In genomic region chr7:28867508-28868340, GRCm38 (mm10) we compare ENCODE assay signal across 8 mouse cellular contexts. TPM values are rescaled to one million over a fixed set of nuclear protein-coding genes. Genes with fewer than 3 reads are reported as not detected.
A peak's percentile ranks its signal among the peaks of the same experiment; 100 is the strongest.
DNase-seq lines count a peak whose midpoint lies in the region; ATAC-seq and TF ChIP-seq lines count a peak whose summit lies in the region.
"Not testable (repeated sequence)": the region's sequence is repeated elsewhere in the genome, so short reads cannot be mapped to it uniquely, and the experiment has no call there.

No protein-coding gene starts in this region.

- not testable (repeated sequence) for H3K27me3 ChIP-seq in cerebellum, adult 2 months (ENCODE audit: control insufficient read depth, insufficient read depth, low read length); forebrain, postnatal 0 days (ENCODE audit: insufficient read depth, low read length); lung, embryonic 16.5 days (ENCODE audit: control insufficient read depth, insufficient read depth, low read depth, low read length)

- not testable (repeated sequence) for ATAC-seq in forebrain, postnatal 0 days
- peak; percentile 34 to 51; a peak in 2 of 4 replicates for ATAC-seq in hematopoietic stem cell, adult 5-6 weeks (replicated peaks in 1 of 2; ENCODE audit: insufficient read depth in 1 of 2, low FRiP score in 2 of 2, low TSS enrichment in 1 of 2, low read depth in 1 of 2, poor library complexity in 2 of 2, severe bottlenecking in 2 of 2)
- peak; percentile 51 for ATAC-seq in lung, embryonic 16.5 days (ENCODE audit: low read depth)

- WGBS in cerebellum, adult 2 months, result 18% methylated on average over 23 of the region's 23 CpGs
- WGBS in forebrain, postnatal 0 days, result 28% methylated on average over 23 of the region's 23 CpGs
- WGBS in lung, embryonic 16.5 days, result 24% methylated on average over 23 of the region's 23 CpGs

- H3K4me3 ChIP-seq in cerebellum, adult 2 months (replicated peaks; ENCODE audit: insufficient read depth, low read depth, low read length), result peak overlapping the region; percentile 28
- H3K4me3 ChIP-seq in forebrain, postnatal 0 days (ENCODE audit: low read depth, low read length), result not testable (repeated sequence)
- H3K4me3 ChIP-seq in lung, embryonic 16.5 days (ENCODE audit: low read length), result 0 out of 2 replicates have a peak overlapping the region, but pooled peaks have one; percentile 18

- not testable (repeated sequence) for H3K9ac ChIP-seq in forebrain, postnatal 0 days
- H3K9ac ChIP-seq in lung, embryonic 16.5 days (ENCODE audit: low read length), result peak overlapping the region; percentile 53; the same call in 1 of the 2 replicates

- peak; percentile 77 for DNase-seq in Muller cell, postnatal 12 days (ENCODE audit: inconsistent ontology term)
- peak; percentile 62 to 75 for DNase-seq in cerebellum, adult 2 months
- peak; percentile 56 for DNase-seq in forebrain, postnatal 0 days
- DNase-seq in layer of hippocampus, adult 9-10 months (ENCODE audit: low spot score), result peak; percentile 41
- DNase-seq in ovary, postnatal 36 days (ENCODE audit: low spot score), result peak; percentile 72
- DNase-seq in thymus, postnatal 10 days (ENCODE audit: low spot score in 2 of 2), result peak; percentile 67 to 88

- not testable (repeated sequence) for H3K4me1 ChIP-seq in cerebellum, adult 2 months (ENCODE audit: control insufficient read depth, insufficient read depth, low read length); forebrain, postnatal 0 days (ENCODE audit: insufficient read depth)
- peaks cover 13% of the 10 kb centered on the region for H3K4me1 ChIP-seq in lung, embryonic 16.5 days (replicated peaks; ENCODE audit: control insufficient read depth, insufficient read depth, low read length)

- not testable (repeated sequence) for H3K27ac ChIP-seq in cerebellum, adult 2 months (ENCODE audit: insufficient read depth, low read length); forebrain, postnatal 0 days (ENCODE audit: low read depth, low read length); lung, embryonic 16.5 days (ENCODE audit: low read length)

- TF ChIP-seq POLR2A in cerebellum, adult 2 months (IDR thresholded peaks at IDR 0.05; ENCODE audit: borderline replicate concordance, insufficient read depth, low read length), result not testable (repeated sequence)

- H3K4me2 ChIP-seq in forebrain, postnatal 0 days (ENCODE audit: low read depth), result not testable (repeated sequence)
- peak overlapping the region; percentile 45 for H3K4me2 ChIP-seq in lung, embryonic 16.5 days (ENCODE audit: low read depth, low read length)

- H3K36me3 ChIP-seq in forebrain, postnatal 0 days (ENCODE audit: insufficient read depth); lung, embryonic 16.5 days (ENCODE audit: control insufficient read depth, insufficient read depth, low read length): not testable (repeated sequence)

- not testable (repeated sequence) for H3K9me3 ChIP-seq in forebrain, postnatal 0 days (ENCODE audit: low read length); lung, embryonic 16.5 days (ENCODE audit: control insufficient read depth, low read length)

- peak; percentile 67 for TF ChIP-seq CTCF in cerebellum, adult 2 months (IDR thresholded peaks at IDR 0.05; ENCODE audit: borderline replicate concordance, insufficient read depth, low read depth, low read length)
- TF ChIP-seq CTCF in forebrain, postnatal 0 days (IDR thresholded peaks at IDR 0.05; ENCODE audit: low read depth), result peak; percentile 65

RNA-seq across cellular contexts. Expression of gene Lgals7, which starts 4.1 kb away (rescaled TPM):
- polyA plus RNA-seq in cerebellum, adult 2 months (2012; rRNA removed), result 0.16 TPM in 1 of 2 replicates, not detected in the other
- 2.8 and 10.4 TPM in 2 replicates for total RNA-seq in forebrain, postnatal 0 days (2014; rRNA removed)
- 3.5 and 3.8 TPM in 2 replicates for polyA plus RNA-seq in forebrain, postnatal 0 days (2015; fragmentation: Nextera tagmentation; extraction: Ambion mirVana)
- not detected in 2 replicates for total RNA-seq in hematopoietic stem cell, adult 5-6 weeks (2017)
- 1.0 and 2.8 TPM in 2 replicates for polyA plus RNA-seq in lung, embryonic 16.5 days (2015; fragmentation: Nextera tagmentation; extraction: Ambion mirVana)

RNA-seq across cellular contexts. Expression of gene Capn12, which starts 13.5 kb away (rescaled TPM):
- polyA plus RNA-seq in cerebellum, adult 2 months (2012; rRNA removed), result 0.41 and 0.46 TPM in 2 replicates
- not detected in 2 replicates for total RNA-seq in forebrain, postnatal 0 days (2014; rRNA removed)
- 0.09 and 0.27 TPM in 2 replicates for polyA plus RNA-seq in forebrain, postnatal 0 days (2015; fragmentation: Nextera tagmentation; extraction: Ambion mirVana)
- 0.19 TPM in 1 of 2 replicates, not detected in the other for total RNA-seq in hematopoietic stem cell, adult 5-6 weeks (2017)
- 0.43 and 0.49 TPM in 2 replicates for polyA plus RNA-seq in lung, embryonic 16.5 days (2015; fragmentation: Nextera tagmentation; extraction: Ambion mirVana)

RNA-seq across cellular contexts. Expression of gene Lgals4, which starts 34.1 kb away (rescaled TPM):
- 6.9 and 8.3 TPM in 2 replicates for polyA plus RNA-seq in cerebellum, adult 2 months (2012; rRNA removed)
- total RNA-seq in forebrain, postnatal 0 days (2014; rRNA removed), result 2.4 and 5.2 TPM in 2 replicates
- 3.3 and 3.5 TPM in 2 replicates for polyA plus RNA-seq in forebrain, postnatal 0 days (2015; fragmentation: Nextera tagmentation; extraction: Ambion mirVana)
- 16.7 and 16.8 TPM in 2 replicates for total RNA-seq in hematopoietic stem cell, adult 5-6 weeks (2017)
- polyA plus RNA-seq in lung, embryonic 16.5 days (2015; fragmentation: Nextera tagmentation; extraction: Ambion mirVana), result 12.5 and 14.2 TPM in 2 replicates

RNA-seq across cellular contexts. Expression of gene Ech1, which starts 42.7 kb away (rescaled TPM):
- 106 and 115 TPM in 2 replicates for polyA plus RNA-seq in cerebellum, adult 2 months (2012; rRNA removed)
- total RNA-seq in forebrain, postnatal 0 days (2014; rRNA removed), result 79.6 and 88.3 TPM in 2 replicates
- 101 and 110 TPM in 2 replicates for polyA plus RNA-seq in forebrain, postnatal 0 days (2015; fragmentation: Nextera tagmentation; extraction: Ambion mirVana)
- total RNA-seq in hematopoietic stem cell, adult 5-6 weeks (2017), result 120 and 123 TPM in 2 replicates
- polyA plus RNA-seq in lung, embryonic 16.5 days (2015; fragmentation: Nextera tagmentation; extraction: Ambion mirVana), result 184 and 189 TPM in 2 replicates

RNA-seq across cellular contexts. Expression of gene Hnrnpl, which starts 59.4 kb away (rescaled TPM):
- 366 and 379 TPM in 2 replicates for polyA plus RNA-seq in cerebellum, adult 2 months (2012; rRNA removed)
- 261 and 264 TPM in 2 replicates for total RNA-seq in forebrain, postnatal 0 days (2014; rRNA removed)
- polyA plus RNA-seq in forebrain, postnatal 0 days (2015; fragmentation: Nextera tagmentation; extraction: Ambion mirVana), result 172 TPM in 2 replicates
- total RNA-seq in hematopoietic stem cell, adult 5-6 weeks (2017), result 340 and 427 TPM in 2 replicates
- polyA plus RNA-seq in lung, embryonic 16.5 days (2015; fragmentation: Nextera tagmentation; extraction: Ambion mirVana), result 200 and 226 TPM in 2 replicates
